Comparison of ENCODE assay signal across 12 mouse cellular contexts in the genomic region with DNA sequence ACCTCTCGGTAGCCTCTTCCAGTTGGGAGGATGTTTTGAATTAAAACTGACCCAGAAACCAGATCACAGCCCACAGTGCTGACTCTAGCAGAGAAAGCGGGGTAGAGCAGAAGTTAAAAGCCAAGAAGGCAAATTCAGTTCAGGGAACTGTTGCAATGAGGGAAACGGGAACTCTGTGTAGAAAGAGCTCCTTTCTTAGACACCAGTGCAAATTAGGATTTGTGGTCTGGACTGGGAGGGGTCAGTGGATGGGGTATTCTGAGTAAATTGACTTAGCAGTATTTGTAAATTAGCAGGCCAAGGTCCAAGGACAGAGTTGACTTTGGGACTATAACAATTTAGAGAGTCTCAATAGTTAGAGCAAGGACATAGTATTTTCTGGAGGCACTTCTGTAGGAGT. TPM values are rescaled to one million over a fixed set of nuclear protein-coding genes. Genes with fewer than 3 reads are reported as not detected.
DNase-seq lines count a peak whose midpoint lies in the region; ATAC-seq and TF ChIP-seq lines count a peak whose summit lies in the region.
"Had no signal": no experiment of that assay in that cellular context is flagged by ENCODE, and none has a peak within 500 bp of the region (broad histone marks: within the 10 kb centered on the region; RNA-seq: fewer than 3 reads in every experiment).

No protein-coding gene starts in this region.

- H3K9me3 ChIP-seq in kidney, postnatal 0 days (replicated peaks; ENCODE audit: low read length): no peaks in the 10 kb centered on the region
- H3K9me3 ChIP-seq in midbrain, embryonic 15.5 days: no peaks in the 10 kb centered on the region
- H3K9me3 ChIP-seq: hindbrain, embryonic 13.5 days; midbrain, embryonic 12.5 days had no signal

- no peaks in the 10 kb centered on the region for H3K36me3 ChIP-seq in kidney, postnatal 0 days (ENCODE audit: insufficient read depth, low read length)
- no peaks in the 10 kb centered on the region for H3K36me3 ChIP-seq in midbrain, embryonic 15.5 days (replicated peaks)
- H3K36me3 ChIP-seq: hindbrain, embryonic 13.5 days; midbrain, embryonic 12.5 days had no signal

- peak; percentile 81 for ATAC-seq in common myeloid progenitor, adult 5-6 weeks (replicated peaks; ENCODE audit: low read depth, poor library complexity, severe bottlenecking)
- no peak for ATAC-seq in kidney, postnatal 0 days (replicated peaks; ENCODE audit: low FRiP score, low read depth)
- ATAC-seq in megakaryocyte progenitor cell, adult 5-6 weeks (replicated peaks; ENCODE audit: poor library complexity): peak; percentile 85
- no peak for ATAC-seq in midbrain, embryonic 15.5 days (replicated peaks)

- H3K4me3 ChIP-seq in kidney, postnatal 0 days (replicated peaks; ENCODE audit: low read depth, low read length): no peak overlapping the region
- no peak overlapping the region for H3K4me3 ChIP-seq in midbrain, embryonic 15.5 days
- H3K4me3 ChIP-seq: hindbrain, embryonic 13.5 days; midbrain, embryonic 12.5 days had no signal

- H3K4me1 ChIP-seq in kidney, postnatal 0 days (replicated peaks; ENCODE audit: insufficient read depth, low read length): peaks cover 15% of the 10 kb centered on the region; the same call in 1 of the 2 replicates
- H3K4me1 ChIP-seq in midbrain, embryonic 15.5 days: no peaks in the 10 kb centered on the region
- H3K4me1 ChIP-seq: hindbrain, embryonic 13.5 days; midbrain, embryonic 12.5 days had no signal

- peak overlapping the region; percentile 80 for H3K27ac ChIP-seq in kidney, postnatal 0 days
- no peak overlapping the region for H3K27ac ChIP-seq in midbrain, embryonic 15.5 days
- H3K27ac ChIP-seq: hindbrain, embryonic 13.5 days; midbrain, embryonic 12.5 days had no signal

- WGBS in kidney, postnatal 0 days: 40% methylated on average over 3 of the region's 3 CpGs
- WGBS in midbrain, embryonic 15.5 days: 72% methylated on average over 3 of the region's 3 CpGs

- H3K9ac ChIP-seq in kidney, postnatal 0 days (ENCODE audit: low read depth, low read length): no peak overlapping the region
- H3K9ac ChIP-seq in midbrain, embryonic 15.5 days: no peak overlapping the region
- H3K9ac ChIP-seq: hindbrain, embryonic 13.5 days; midbrain, embryonic 12.5 days had no signal

- no peaks in the 10 kb centered on the region for H3K27me3 ChIP-seq in kidney, postnatal 0 days (ENCODE audit: insufficient read depth, low read length)
- no peaks in the 10 kb centered on the region for H3K27me3 ChIP-seq in midbrain, embryonic 15.5 days (replicated peaks)
- H3K27me3 ChIP-seq: hindbrain, embryonic 13.5 days; midbrain, embryonic 12.5 days had no signal

- peak; percentile 9 for DNase-seq in layer of hippocampus, adult 11-12 months (ENCODE audit: low spot score)
- no peak for DNase-seq in layer of hippocampus, adult 8-10 months (ENCODE audit: low spot score in 2 of 2)
- DNase-seq in kidney, postnatal 0 days (ENCODE audit: low spot score): peak; percentile 25
- DNase-seq in urinary bladder, postnatal 25 days (ENCODE audit: low spot score): no peak
- DNase-seq in layer of hippocampus, adult 9-10 months (ENCODE audit: low spot score): no peak
- DNase-seq: right cerebral cortex, adult 18-20 months; thymus, adult 18-20 months had no signal

- H3K4me2 ChIP-seq in kidney, postnatal 0 days (ENCODE audit: low read length): no peak overlapping the region
- H3K4me2 ChIP-seq in midbrain, embryonic 15.5 days: no peak overlapping the region
- H3K4me2 ChIP-seq: hindbrain, embryonic 13.5 days; midbrain, embryonic 12.5 days had no signal

- no peak for TF ChIP-seq CTCF in kidney, postnatal 0 days (IDR thresholded peaks at IDR 0.05; ENCODE audit: low read depth)

RNA-seq across cellular contexts. Expression of a gene that starts 30.1 kb away (rescaled TPM):
- 10 to 100 TPM; 10.7 to 13.9 (median 11.2) TPM for total RNA-seq in layer of hippocampus, adult 8-10 months (2022)
- 0.34 and 4.9 TPM in 2 replicates for total RNA-seq in common myeloid progenitor, adult 5-6 weeks (2017)
- 6.6 and 8.1 TPM in 2 replicates for polyA plus RNA-seq in kidney, postnatal 0 days (2015; fragmentation: Nextera tagmentation; extraction: Ambion mirVana)
- total RNA-seq in megakaryocyte progenitor cell, adult 5-6 weeks (2015): 0.44 and 3.3 TPM in 2 replicates
- 1.7 and 2.7 TPM in 2 replicates for total RNA-seq in megakaryocyte progenitor cell, adult 5-6 weeks (2017)
- polyA plus RNA-seq in midbrain, embryonic 15.5 days (2015; fragmentation: Nextera tagmentation; extraction: Ambion mirVana): 29.7 and 29.9 TPM in 2 replicates

RNA-seq across cellular contexts. Expression of a gene that starts 31.3 kb away (rescaled TPM):
- total RNA-seq in layer of hippocampus, adult 8-10 months (2022): 100 to 1,000 TPM; 110 to 244 (median 174) TPM
- 52.0 and 75.0 TPM in 2 replicates for total RNA-seq in common myeloid progenitor, adult 5-6 weeks (2017)
- 482 and 514 TPM in 2 replicates for polyA plus RNA-seq in kidney, postnatal 0 days (2015; fragmentation: Nextera tagmentation; extraction: Ambion mirVana)
- 30.9 and 31.8 TPM in 2 replicates for total RNA-seq in megakaryocyte progenitor cell, adult 5-6 weeks (2015)
- 35.4 and 40.8 TPM in 2 replicates for total RNA-seq in megakaryocyte progenitor cell, adult 5-6 weeks (2017)
- 134 and 138 TPM in 2 replicates for polyA plus RNA-seq in midbrain, embryonic 15.5 days (2015; fragmentation: Nextera tagmentation; extraction: Ambion mirVana)

Comparison
In these comparisons a context has a peak if more than half of its experiments do, and no peak if none do; other contexts are left out.
1. DNase-seq: peak in layer of hippocampus, adult 11-12 months (single experiment) and kidney, postnatal 0 days (single experiment); none in layer of hippocampus, adult 8-10 months (0 of 2), urinary bladder, postnatal 25 days (single experiment) and layer of hippocampus, adult 9-10 months (single experiment).
2. ATAC-seq: peak in common myeloid progenitor, adult 5-6 weeks (single experiment) and megakaryocyte progenitor cell, adult 5-6 weeks (single experiment); none in kidney, postnatal 0 days (single experiment) and midbrain, embryonic 15.5 days (single experiment).